Mouse (Mus musculus): ENCODE measurements around the gene Wbp4. TPM values are rescaled to one million over a fixed set of nuclear protein-coding genes. Genes with fewer than 3 reads are reported as not detected.

Wbp4 gene
- total RNA-seq, 2 experiments from 2014 or later = 27.7 to 40.6 TPM

GRCm38 (mm10) chr14:79511521-79511920, 30.2 kb upstream of the Wbp4 start:
- ATAC-seq (replicated peaks; ENCODE audit: low FRiP score, poor library complexity, severe bottlenecking) = no peak

GRCm38 (mm10) chr14:79508662-79509305, 27.5 kb upstream of the Wbp4 start:
- no peak for ATAC-seq (replicated peaks; ENCODE audit: low FRiP score, poor library complexity, severe bottlenecking)

GRCm38 (mm10) chr14:79507846-79508245, 26.5 kb upstream of the Wbp4 start:
- no peak for ATAC-seq (replicated peaks; ENCODE audit: low FRiP score, poor library complexity, severe bottlenecking)

- ATAC-seq (replicated peaks; ENCODE audit: low FRiP score, poor library complexity, severe bottlenecking) = peak; percentile 88
Observed at GRCm38 (mm10) chr14:79506207-79506606, 24.9 kb upstream of the Wbp4 start.

- no peak for ATAC-seq (replicated peaks; ENCODE audit: low FRiP score, poor library complexity, severe bottlenecking)
Observed at GRCm38 (mm10) chr14:79504246-79505006, 23.1 kb upstream of the Wbp4 start.

GRCm38 (mm10) chr14:79503371-79504075, 22.2 kb upstream of the Wbp4 start:
- no peak for ATAC-seq (replicated peaks; ENCODE audit: low FRiP score, poor library complexity, severe bottlenecking)

- no peak for ATAC-seq (replicated peaks; ENCODE audit: low FRiP score, poor library complexity, severe bottlenecking)
Observed at GRCm38 (mm10) chr14:79500756-79501155, 19.4 kb upstream of the Wbp4 start.

GRCm38 (mm10) chr14:79499326-79499725, 18.0 kb upstream of the Wbp4 start:
- no peak for ATAC-seq (replicated peaks; ENCODE audit: low FRiP score, poor library complexity, severe bottlenecking)

- no peak for ATAC-seq (replicated peaks; ENCODE audit: low FRiP score, poor library complexity, severe bottlenecking)
Observed at GRCm38 (mm10) chr14:79494349-79494748, 13.0 kb upstream of the Wbp4 start.

- ATAC-seq (replicated peaks; ENCODE audit: low FRiP score, poor library complexity, severe bottlenecking) = no peak
Observed at GRCm38 (mm10) chr14:79490246-79490645, 8.9 kb upstream of the Wbp4 start.

- ATAC-seq (replicated peaks; ENCODE audit: low FRiP score, poor library complexity, severe bottlenecking) = no peak
Observed at GRCm38 (mm10) chr14:79489150-79489549, 7.8 kb upstream of the Wbp4 start.

- ATAC-seq (replicated peaks; ENCODE audit: low FRiP score, poor library complexity, severe bottlenecking) = no peak
Observed at GRCm38 (mm10) chr14:79488531-79488930, 7.2 kb upstream of the Wbp4 start.

- ATAC-seq (replicated peaks; ENCODE audit: low FRiP score, poor library complexity, severe bottlenecking) = peak; percentile 83
Observed at GRCm38 (mm10) chr14:79486993-79487731, 5.8 kb upstream of the Wbp4 start.

- ATAC-seq (replicated peaks; ENCODE audit: low FRiP score, poor library complexity, severe bottlenecking) = peak; percentile 4; the same call in 1 of the 2 replicates
Observed at GRCm38 (mm10) chr14:79486617-79486992, 5.3 kb upstream of the Wbp4 start.

- ATAC-seq (replicated peaks; ENCODE audit: low FRiP score, poor library complexity, severe bottlenecking) = no peak
Observed at GRCm38 (mm10) chr14:79483611-79484120, 2.3 kb upstream of the Wbp4 start.

GRCm38 (mm10) chr14:79482747-79483355, 1.5 kb upstream of the Wbp4 start:
- ATAC-seq (replicated peaks; ENCODE audit: low FRiP score, poor library complexity, severe bottlenecking) = no peak

GRCm38 (mm10) chr14:79482251-79482661, 936 bp upstream of the Wbp4 start:
- no peak for ATAC-seq (replicated peaks; ENCODE audit: low FRiP score, poor library complexity, severe bottlenecking)

- ATAC-seq (replicated peaks; ENCODE audit: low FRiP score, poor library complexity, severe bottlenecking) = peak; percentile 44
Observed at GRCm38 (mm10) chr14:79480624-79481338, 539 bp downstream of the Wbp4 start, which contains the start of gene Elf1. Gene Elf1 (plus strand): TSS chr14:79481194.

GRCm38 (mm10) chr14:79473384-79473783, 7.9 kb downstream of the Wbp4 start:
- no peak for ATAC-seq (replicated peaks; ENCODE audit: low FRiP score, poor library complexity, severe bottlenecking)

Data from erythroid progenitor cell, adult 5-6 weeks (primary cell).